Mouse (Mus musculus): ENCODE data around the gene Strada.

DNA sequence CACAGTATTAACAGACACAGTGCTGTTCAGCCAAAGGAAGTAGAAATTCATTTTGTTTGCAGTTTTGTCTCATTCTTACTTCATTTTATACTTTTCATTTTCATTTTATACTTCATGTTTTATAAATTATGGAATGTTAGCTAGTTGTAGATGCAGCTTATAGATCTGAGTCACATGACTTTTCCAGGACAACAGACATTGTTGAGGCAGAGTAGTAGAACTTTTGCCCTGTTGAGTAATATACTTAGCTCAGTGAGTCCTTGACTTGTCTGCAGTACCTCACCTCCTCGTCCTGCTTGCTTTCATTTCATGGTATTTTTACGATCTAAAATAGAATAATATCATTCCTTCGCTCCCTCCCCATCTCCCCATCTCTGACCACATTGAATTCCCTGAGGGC, 18.6 kb upstream of the Strada start:
- no peak for TF ChIP-seq CTCF (IDR thresholded peaks at IDR 0.05; ENCODE audit: low read depth, low read length)
- no peak for TF ChIP-seq POLR2AphosphoS5 (IDR thresholded peaks at IDR 0.05; ENCODE audit: insufficient replicate concordance, low read depth, low read length)
- no peak for TF ChIP-seq TAL1 (conservative IDR thresholded peaks at IDR 0.05; ENCODE audit: low read depth, low read length)
